Mouse (Mus musculus) cortical plate, adult 2 months (tissue): ENCODE measurements around the gene Adtrp.

Experiments
- CTCF ChIP-seq: fragments of 200-500 bp; IDR thresholded peaks from 2 replicates; pipeline ENCODE4 v1.5.1; 2011; ENCODE audit warnings: mild to moderate bottlenecking, control low read depth, low read length; ENCODE audit not compliant: insufficient read depth; ENCODE audit errors: extremely low read depth
- POLR2A ChIP-seq: fragments of 200-500 bp; IDR thresholded peaks from 2 replicates; pipeline ENCODE4 v1.6.1; 2011; ENCODE audit warnings: mild to moderate bottlenecking, low read length, control low read depth; ENCODE audit not compliant: insufficient read depth; ENCODE audit errors: extremely low read depth

DNA sequence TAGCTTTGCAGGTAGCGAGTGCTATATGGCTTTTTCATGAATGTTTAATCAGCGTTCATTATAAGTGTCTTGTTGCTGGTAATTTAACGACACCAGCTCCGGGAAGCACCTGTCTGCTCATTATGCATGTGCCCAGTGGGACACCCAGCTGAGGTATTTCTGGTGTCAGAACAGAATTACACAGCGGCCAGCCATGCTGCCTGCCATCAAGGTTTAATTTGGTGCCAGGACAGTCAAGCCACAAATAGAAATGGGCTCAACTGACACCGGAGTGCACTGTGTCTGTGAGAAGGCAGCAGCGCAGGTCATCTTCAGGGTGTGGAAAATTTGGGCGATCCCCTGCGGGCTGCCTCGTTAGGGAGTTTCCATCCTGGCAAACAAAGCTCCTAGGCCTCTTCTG, 87.0 kb downstream of the Adtrp start:
- TF ChIP-seq POLR2A (no peak), CTCF (no peak)
